17 mouse cellular contexts compared by ENCODE assay signal in genomic region chr12:98837940-98838339, GRCm38 (mm10).
"Had no signal": no experiment of that assay in that cellular context is flagged by ENCODE, and none has a peak within 500 bp of the region (broad histone marks: within the 10 kb centered on the region; RNA-seq: fewer than 3 reads in every experiment).

No protein-coding gene starts in this region.

- H3K36me3 ChIP-seq: stomach, embryonic 15.5 days had no signal

- H3K27me3 ChIP-seq: neural tube, embryonic 12.5 days; neural tube, embryonic 13.5 days; neural tube, embryonic 15.5 days; stomach, embryonic 15.5 days had no signal

- DNase-seq: retina, postnatal 1 day; right cerebral cortex, adult 18-20 months; right cerebral cortex, postnatal 14 days; right cerebral cortex, postnatal 25 days; right cerebral cortex, postnatal 4 days; spleen, adult 18-20 months; thymus, adult 18-20 months; thymus, adult 2 months; thymus, postnatal 14 days; thymus, postnatal 25 days; thymus, postnatal 36 days; thymus, postnatal 4 days had no signal

- H3K9ac ChIP-seq: neural tube, embryonic 12.5 days; neural tube, embryonic 13.5 days; neural tube, embryonic 15.5 days; stomach, embryonic 15.5 days had no signal

- H3K27ac ChIP-seq: neural tube, embryonic 12.5 days; neural tube, embryonic 13.5 days; neural tube, embryonic 15.5 days; stomach, embryonic 15.5 days; stomach, postnatal 0 days had no signal

- H3K4me3 ChIP-seq: neural tube, embryonic 12.5 days; neural tube, embryonic 13.5 days; neural tube, embryonic 15.5 days; stomach, embryonic 15.5 days had no signal

- H3K9me3 ChIP-seq: neural tube, embryonic 12.5 days; neural tube, embryonic 13.5 days; neural tube, embryonic 15.5 days; stomach, embryonic 15.5 days had no signal

- H3K4me1 ChIP-seq: neural tube, embryonic 12.5 days; neural tube, embryonic 13.5 days; neural tube, embryonic 15.5 days; stomach, embryonic 15.5 days had no signal
